Mouse (Mus musculus) intestine, embryonic 14.5 days (tissue): Measurements from ENCODE around the gene Plpp7. TPM values are rescaled to one million over a fixed set of nuclear protein-coding genes. Genes with fewer than 3 reads are reported as not detected.

Experiments used
- ATAC-seq: fragments of 200-750 bp; cut with Nextera tagmentation; replicated peaks from 2 replicates; pipeline ENCODE4 v1.8.0; 2017; ENCODE audit warnings: low read depth, moderate number of reproducible peaks, moderate TSS enrichment, moderate library complexity; ENCODE audit not compliant: low FRiP score, low TSS enrichment
- DNase-seq: peaks from one replicate; pipeline ENCODE4 v3.0.0-alpha.2; 2018; ENCODE audit warnings: low spot score
- H3K27ac ChIP-seq: fragments of 300-500 bp; sonication (generic); 2 replicates; pipeline ENCODE4 v1.5.1; 2014; ENCODE audit warnings: low read depth, mild to moderate bottlenecking, control low read depth
- H3K27me3 ChIP-seq: fragments of 300-500 bp; sonication (generic); replicated peaks from 2 replicates; pipeline ENCODE4 v1.6.1; 2014; ENCODE audit warnings: low read length, control low read depth; ENCODE audit not compliant: control insufficient read depth, insufficient read depth
- H3K36me3 ChIP-seq: fragments of 300-500 bp; sonication (generic); 2 replicates; pipeline ENCODE4 v1.6.1; 2014; ENCODE audit warnings: low read length, control low read depth; ENCODE audit not compliant: control insufficient read depth, insufficient read depth
- H3K4me1 ChIP-seq: fragments of 300-500 bp; sonication (generic); replicated peaks from 2 replicates; pipeline ENCODE4 v1.6.1; 2014; ENCODE audit warnings: low read length, control low read depth, mixed read lengths; ENCODE audit not compliant: control insufficient read depth, insufficient read depth
- H3K4me2 ChIP-seq: fragments of 300-500 bp; sonication (generic); 2 replicates; pipeline ENCODE4 v1.6.1; 2014; ENCODE audit warnings: low read length
- H3K4me3 ChIP-seq: fragments of 300-500 bp; sonication (generic); 2 replicates; pipeline ENCODE4 v1.5.1; 2014; ENCODE audit warnings: low read depth, low read length, control low read depth, mixed read lengths
- H3K9ac ChIP-seq: fragments of 300-500 bp; sonication (generic); 2 replicates; pipeline ENCODE4 v1.6.1; 2014; ENCODE audit warnings: mild to moderate bottlenecking, low read length
- H3K9me3 ChIP-seq: fragments of 300-500 bp; sonication (generic); 2 replicates; pipeline ENCODE4 v1.6.1; 2016; ENCODE audit warnings: low read length, control low read depth; ENCODE audit not compliant: control insufficient read depth
- WGBS: fragments of 180-500 bp; shearing (Covaris S2); extraction: QIAGEN DNeasy Blood & Tissue Kit; methylation state at CpG from one replicate; pipeline ENCODE4 v1.1.7; 2014; 5-methylcytosine and 5-hydroxymethylcytosine counted together
- polyA plus RNA-seq: library from polyadenylated mRNA; unstranded; fragments of >200 nt; fragmentation: Nextera tagmentation; extraction: Ambion mirVana; gene quantifications from 2 replicates; pipeline ENCODE4 v1.2.1, GENCODE M21; 2014

The Plpp7 gene
- polyA plus RNA-seq, 1 experiment from 2014 or later: 4.8 TPM

- DNase-seq (no peak), ATAC-seq (no peak)
- Histone ChIP-seq H3K4me2 (no peak overlapping the region), H3K4me1 (no peaks in the 10 kb centered on the region), H3K4me3 (no peak overlapping the region), H3K9ac (no peak overlapping the region), H3K9me3 (no peaks in the 10 kb centered on the region), H3K27me3 (no peaks in the 10 kb centered on the region), H3K36me3 (no peaks in the 10 kb centered on the region), H3K27ac (no peak overlapping the region)
- WGBS: 83% methylated on average over 2 of the region's 2 CpGs
Measured at GRCm38 (mm10) chr2:32121785-32122184, 26.5 kb downstream of the Plpp7 start.

- Histone ChIP-seq H3K4me3 (no peak overlapping the region), H3K4me1 (peaks cover 6% of the 10 kb centered on the region; the same call in 1 of the 2 replicates), H3K27ac (peak overlapping the region; percentile 47; the same call in 1 of the 2 replicates), H3K9me3 (no peaks in the 10 kb centered on the region), H3K36me3 (no peaks in the 10 kb centered on the region), H3K9ac (no peak overlapping the region), H3K4me2 (no peak overlapping the region), H3K27me3 (no peaks in the 10 kb centered on the region)
- 18% methylated on average over 16 of the region's 16 CpGs for WGBS
- DNase-seq: peak; percentile 57
- ATAC-seq: no peak
Measured at GRCm38 (mm10) chr2:32127653-32128535, 32.6 kb downstream of the Plpp7 start.

GRCm38 (mm10) chr2:32128536-32128841 lies 33.2 kb downstream of the Plpp7 start:
- Histone ChIP-seq H3K4me3 (no peak overlapping the region), H3K27ac (no peak overlapping the region), H3K9me3 (no peaks in the 10 kb centered on the region), H3K4me2 (no peak overlapping the region), H3K9ac (no peak overlapping the region), H3K4me1 (peaks cover 6% of the 10 kb centered on the region; the same call in 1 of the 2 replicates), H3K27me3 (no peaks in the 10 kb centered on the region), H3K36me3 (no peaks in the 10 kb centered on the region)
- no peak for ATAC-seq
- DNase-seq: no peak
- 82% methylated on average over 5 of the region's 5 CpGs for WGBS

GRCm38 (mm10) chr2:32129383-32130074 lies 34.2 kb downstream of the Plpp7 start:
- ATAC-seq (no peak), DNase-seq (no peak)
- Histone ChIP-seq H3K9ac (no peak overlapping the region), H3K9me3 (no peaks in the 10 kb centered on the region), H3K4me2 (no peak overlapping the region), H3K27ac (no peak overlapping the region), H3K27me3 (no peaks in the 10 kb centered on the region), H3K36me3 (no peaks in the 10 kb centered on the region), H3K4me3 (no peak overlapping the region), H3K4me1 (peaks cover 6% of the 10 kb centered on the region; the same call in 1 of the 2 replicates)
- 43% methylated on average over 11 of the region's 11 CpGs for WGBS

GRCm38 (mm10) chr2:32130435-32130834 lies 35.1 kb downstream of the Plpp7 start:
- no peaks in the 10 kb centered on the region for H3K36me3 ChIP-seq
- peaks cover 6% of the 10 kb centered on the region; the same call in 1 of the 2 replicates for H3K4me1 ChIP-seq
- no peaks in the 10 kb centered on the region for H3K9me3 ChIP-seq
- no peak overlapping the region for H3K4me3 ChIP-seq
- H3K4me2 ChIP-seq: peak overlapping the region; percentile 13; the same call in 1 of the 2 replicates
- no peak overlapping the region for H3K27ac ChIP-seq
- WGBS: 37% methylated on average over 6 of the region's 6 CpGs
- no peak overlapping the region for H3K9ac ChIP-seq
- DNase-seq: peak; percentile 66
- H3K27me3 ChIP-seq: no peaks in the 10 kb centered on the region
- no peak for ATAC-seq

GRCm38 (mm10) chr2:32131205-32131834 lies 36.0 kb downstream of the Plpp7 start:
- H3K4me2 ChIP-seq: no peak overlapping the region
- H3K27ac ChIP-seq: no peak overlapping the region
- no peaks in the 10 kb centered on the region for H3K36me3 ChIP-seq
- DNase-seq (no peak), ATAC-seq (no peak)
- no peak overlapping the region for H3K9ac ChIP-seq
- peaks cover 6% of the 10 kb centered on the region; the same call in 1 of the 2 replicates for H3K4me1 ChIP-seq
- 73% methylated on average over 9 of the region's 9 CpGs for WGBS
- no peaks in the 10 kb centered on the region for H3K27me3 ChIP-seq
- H3K9me3 ChIP-seq: no peaks in the 10 kb centered on the region
- no peak overlapping the region for H3K4me3 ChIP-seq

- Histone ChIP-seq H3K36me3 (no peaks in the 10 kb centered on the region), H3K27ac (no peak overlapping the region), H3K27me3 (no peaks in the 10 kb centered on the region), H3K9ac (no peak overlapping the region), H3K9me3 (no peaks in the 10 kb centered on the region), H3K4me2 (no peak overlapping the region), H3K4me1 (peaks cover 6% of the 10 kb centered on the region; the same call in 1 of the 2 replicates), H3K4me3 (no peak overlapping the region)
- no peak for DNase-seq
- ATAC-seq: no peak
- WGBS: 65% methylated on average over 6 of the region's 6 CpGs
Measured at GRCm38 (mm10) chr2:32131866-32132566, 36.7 kb downstream of the Plpp7 start.

GRCm38 (mm10) chr2:32132567-32132992 lies 37.3 kb downstream of the Plpp7 start:
- no peak overlapping the region for H3K27ac ChIP-seq
- no peaks in the 10 kb centered on the region for H3K9me3 ChIP-seq
- no peak overlapping the region for H3K9ac ChIP-seq
- H3K4me3 ChIP-seq: no peak overlapping the region
- WGBS: 5% methylated on average over 12 of the region's 12 CpGs
- H3K36me3 ChIP-seq: no peaks in the 10 kb centered on the region
- DNase-seq (peak; percentile 66), ATAC-seq (no peak; the same call in 1 of the 2 replicates)
- no peaks in the 10 kb centered on the region for H3K27me3 ChIP-seq
- peaks cover 6% of the 10 kb centered on the region; the same call in 1 of the 2 replicates for H3K4me1 ChIP-seq
- H3K4me2 ChIP-seq: peak overlapping the region; percentile 4; the same call in 1 of the 2 replicates
